Comparison of ENCODE assay signal across 8 mouse cellular contexts in the genomic region with DNA sequence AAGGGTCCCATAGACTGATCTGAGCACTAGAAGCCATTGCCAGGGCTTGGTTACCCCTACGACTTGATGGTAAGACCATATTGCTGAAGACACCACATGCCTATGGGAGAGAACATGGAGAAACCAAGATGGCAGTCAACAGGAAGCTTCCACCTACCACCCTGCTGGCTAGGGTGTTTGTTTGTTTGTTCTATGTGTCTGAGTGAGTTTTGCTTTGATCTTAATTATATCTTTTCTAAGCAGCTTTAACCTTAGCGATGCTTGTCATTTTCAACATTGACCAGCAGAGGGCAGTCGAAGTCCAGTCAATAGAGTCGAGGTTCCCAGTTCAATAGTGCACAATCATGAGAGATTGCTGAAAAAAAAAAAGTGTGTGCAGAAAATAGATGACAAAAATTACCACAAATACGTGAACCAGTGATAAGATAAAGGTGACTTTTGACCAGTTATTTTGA. TPM values are rescaled to one million over a fixed set of nuclear protein-coding genes. Genes with fewer than 3 reads are reported as not detected.
DNase-seq lines count a peak whose midpoint lies in the region; ATAC-seq and TF ChIP-seq lines count a peak whose summit lies in the region.

No protein-coding gene starts in this region.

- H3K9ac ChIP-seq in heart, adult 2 months (ENCODE audit: low read depth, low read length) = no peak overlapping the region

- H3K27me3 ChIP-seq in heart, adult 2 months (ENCODE audit: control insufficient read depth, insufficient read depth, low read length) = no peaks in the 10 kb centered on the region

- no peak for DNase-seq in heart, adult 2 months
- no peak for DNase-seq in heart, postnatal 25 days (ENCODE audit: low spot score)
- DNase-seq in B cell, adult 2 months = peak; percentile 61 to 63
- DNase-seq in brain, adult 2 months (ENCODE audit: low read depth, low spot score) = peak; percentile 81
- DNase-seq in lung, postnatal 14 days = peak; percentile 43
- DNase-seq in retina, postnatal 7 days (ENCODE audit: low read depth, low spot score) = peak; percentile 65
- no peak for DNase-seq in layer of hippocampus, postnatal 36 days

- intact Hi-C loops in heart, adult 2 months (cut with DNase I) = loop anchor here (2.0 to 5.0 kb wide), 3 partner anchors 856 to 1360 kb away; no protein-coding TSS in a partner anchor
- intact Hi-C loops in heart, postnatal 25 days (cut with DNase I) = loop anchor here (1.0 to 2.0 kb wide), 2 partner anchors 856 to 1031 kb away; no protein-coding TSS in a partner anchor

- no peak for TF ChIP-seq EP300 in heart, adult 2 months (IDR thresholded peaks at IDR 0.05; ENCODE audit: insufficient read depth, low read depth, low read length)

- ATAC-seq in granulocyte monocyte progenitor cell, adult 5-6 weeks (replicated peaks; ENCODE audit: poor library complexity, severe bottlenecking) = peak; percentile 50; the same call in 1 of the 2 replicates

- H3K4me3 ChIP-seq in heart, adult 2 months = no peak overlapping the region

- H3K4me1 ChIP-seq in heart, adult 2 months (ENCODE audit: control insufficient read depth, insufficient read depth, low read length) = no peaks in the 10 kb centered on the region

- H3K27ac ChIP-seq in heart, adult 2 months = no peak overlapping the region

- 18% methylated on average over 5 of the region's 5 CpGs for WGBS in heart, adult 2 months

- no peak for TF ChIP-seq POLR2A in heart, adult 2 months (IDR thresholded peaks at IDR 0.05; ENCODE audit: insufficient read depth, low read depth, low read length)

- H3K79me2 ChIP-seq in heart, adult 2 months (replicated peaks; ENCODE audit: control insufficient read depth, insufficient read depth, low read length) = no peaks in the 10 kb centered on the region

- TF ChIP-seq CTCF in heart, adult 2 months (IDR thresholded peaks at IDR 0.05) = peak; percentile 85

- no peaks in the 10 kb centered on the region for H3K36me3 ChIP-seq in heart, adult 2 months (ENCODE audit: control insufficient read depth, insufficient read depth, low read length)

RNA-seq across cellular contexts. Expression of a gene that starts 12.4 kb away (rescaled TPM):
- 10 to 100 TPM; 14.8 to 23.8 TPM for total RNA-seq in heart, adult 2 months (2021)
- polyA plus RNA-seq in heart, adult 2 months (2012; rRNA removed) = 11.0 and 17.3 TPM in 2 replicates
- 10 to 100 TPM; 29.5 to 32.4 TPM for total RNA-seq in heart, postnatal 25 days (2021)
- total RNA-seq in granulocyte monocyte progenitor cell, adult 5-6 weeks (2014; fragmentation: Nextera tagmentation) = not detected in 2 replicates
- 2.3 and 5.2 TPM in 2 replicates for total RNA-seq in granulocyte monocyte progenitor cell, adult 5-6 weeks (2017)
- 100 to 1,000 TPM; 258 to 262 TPM for total RNA-seq in layer of hippocampus, postnatal 36 days (2021)

RNA-seq across cellular contexts. Expression of a gene that starts 25.5 kb away (rescaled TPM):
- under 1 TPM in 1 of 2 experiments, not detected in 1; 0.18 TPM for total RNA-seq in heart, adult 2 months (2021)
- 0.39 and 0.53 TPM in 2 replicates for polyA plus RNA-seq in heart, adult 2 months (2012; rRNA removed)
- under 1 TPM; 0.11 to 0.23 TPM for total RNA-seq in heart, postnatal 25 days (2021)
- 26.9 and 27.4 TPM in 2 replicates for total RNA-seq in granulocyte monocyte progenitor cell, adult 5-6 weeks (2014; fragmentation: Nextera tagmentation)
- total RNA-seq in granulocyte monocyte progenitor cell, adult 5-6 weeks (2017) = 3.9 and 8.3 TPM in 2 replicates
- total RNA-seq in layer of hippocampus, postnatal 36 days (2021) = not detected

Comparison
In these comparisons a context has a peak if more than half of its experiments do, and no peak if none do; other contexts are left out.
1. DNase-seq: peak in B cell, adult 2 months (2 of 2), brain, adult 2 months (single experiment), lung, postnatal 14 days (single experiment) and retina, postnatal 7 days (single experiment); none in heart, adult 2 months (0 of 2), heart, postnatal 25 days (single experiment) and layer of hippocampus, postnatal 36 days (0 of 2).
2. RNA of a gene that starts 12.4 kb away (total RNA-seq): 258 to 262 TPM in layer of hippocampus, postnatal 36 days; 29.5 to 32.4 TPM in heart, postnatal 25 days, 14.8 to 23.8 TPM in heart, adult 2 months and 2.3 to 5.2 TPM in granulocyte monocyte progenitor cell, adult 5-6 weeks; every median in the first group is over 4 times any median in the second.